Mouse (Mus musculus) G1E (cell line): ENCODE measurements around the gene Pde4d. TPM values are rescaled to one million over a fixed set of nuclear protein-coding genes. Genes with fewer than 3 reads are reported as not detected.

Experiments
- ATAC-seq: 2 replicates; pipeline ENCODE4 v1.8.0; 2016; ENCODE audit warnings: mild to moderate bottlenecking; ENCODE audit not compliant: insufficient number of reproducible peaks, poor library complexity, low FRiP score, severe bottlenecking; ENCODE audit errors: extremely low read depth
- DNase-seq: peaks from one replicate; pipeline ENCODE4 v3.0.0; 2012; ENCODE audit warnings: low spot score
- H3K27me3 ChIP-seq: 2 replicates; pipeline ENCODE4 v1.6.1; 2012; ENCODE audit warnings: mild to moderate bottlenecking, low read length, inconsistent platforms; ENCODE audit not compliant: insufficient read depth
- H3K36me3 ChIP-seq: replicated peaks from 2 replicates; pipeline ENCODE3; 2012; ENCODE audit warnings: mild to moderate bottlenecking, inconsistent platforms
- H3K4me1 ChIP-seq: 2 replicates; pipeline ENCODE4 v1.6.1; 2012; ENCODE audit warnings: low read depth, low read length, inconsistent platforms, mixed read lengths; ENCODE audit not compliant: insufficient read depth
- H3K4me3 ChIP-seq: 2 replicates; pipeline ENCODE4 v1.5.1; 2012; ENCODE audit warnings: low read depth, mild to moderate bottlenecking, inconsistent platforms, low read length, moderate library complexity, mixed read lengths
- H3K9me3 ChIP-seq: replicated peaks from 2 replicates; pipeline ENCODE4 v1.6.1; 2012; ENCODE audit warnings: inconsistent platforms
- CTCF ChIP-seq: IDR thresholded peaks from 2 replicates; pipeline ENCODE4 v1.5.1; 2012; ENCODE audit warnings: low read depth, low read length, inconsistent platforms, mixed read lengths
- GATA1 ChIP-seq: IDR thresholded peaks from 2 replicates; pipeline ENCODE4 v1.6.1; 2012; ENCODE audit warnings: borderline replicate concordance, low read length, inconsistent platforms, mixed read lengths
- GATA2 ChIP-seq: IDR thresholded peaks from 2 replicates; pipeline ENCODE4 v1.6.1; 2012; ENCODE audit warnings: low read depth, low read length, inconsistent platforms, borderline replicate concordance
- POLR2AphosphoS5 ChIP-seq: IDR thresholded peaks from 2 replicates; pipeline ENCODE4 v1.6.1; 2012; ENCODE audit warnings: low read depth, low read length, inconsistent platforms; ENCODE audit not compliant: insufficient replicate concordance
- TAL1 ChIP-seq: conservative IDR thresholded peaks from 2 replicates; pipeline ENCODE4 v1.6.1; 2012; ENCODE audit warnings: low read depth, low read length, inconsistent platforms, mixed read lengths
- polyA plus RNA-seq: library from polyadenylated mRNA; stranded (reverse); fragments of >175 nt; gene quantifications from 2 replicates; pipeline ENCODE4 v1.2.3, GENCODE M21; 2012
- total RNA-seq, 2 experiments: library from RNA; stranded (forward) in 1 of 2; stranded (reverse) in 1 of 2; fragments of 200-1000 nt in 1 of 2; fragments of >200 nt in 1 of 2; fragmentation: Nextera tagmentation in 1 of 2; gene quantifications; 2 replicates each; pipeline ENCODE4 v1.2.3; 2014 to 2017

Pde4d gene
- total and polyA plus RNA-seq, 3 experiments, result 8.2 to 124 (median 22.6) TPM

- H3K4me1 ChIP-seq, result no peaks in the 10 kb centered on the region
- no peak overlapping the region for H3K4me3 ChIP-seq
- H3K27me3 ChIP-seq, result peaks cover 7% of the 10 kb centered on the region
- no peaks in the 10 kb centered on the region for H3K36me3 ChIP-seq
- DNase-seq, result no peak
- H3K9me3 ChIP-seq, result no peaks in the 10 kb centered on the region
- no peak for TF ChIP-seq POLR2AphosphoS5
- no peak for TF ChIP-seq GATA1
- no peak for TF ChIP-seq TAL1
- no peak for TF ChIP-seq CTCF
- no peak for TF ChIP-seq GATA2
- ATAC-seq, result no peak
Measured at GRCm38 (mm10) chr13:109427541-109427940, 977.8 kb downstream of the Pde4d start.

- TF ChIP-seq GATA1 (no peak), TAL1 (no peak), CTCF (no peak), POLR2AphosphoS5 (no peak), GATA2 (no peak)
- Histone ChIP-seq H3K36me3 (no peaks in the 10 kb centered on the region), H3K9me3 (no peaks in the 10 kb centered on the region), H3K27me3 (peaks cover 2% of the 10 kb centered on the region; the same call in 1 of the 2 replicates), H3K4me1 (no peaks in the 10 kb centered on the region), H3K4me3 (no peak overlapping the region)
- no peak for ATAC-seq
- no peak for DNase-seq
Measured at GRCm38 (mm10) chr13:109429544-109429943, 979.8 kb downstream of the Pde4d start.

GRCm38 (mm10) chr13:109437231-109437776 is 987.6 kb downstream of the Pde4d start:
- Histone ChIP-seq H3K27me3 (peaks cover 15% of the 10 kb centered on the region), H3K36me3 (no peaks in the 10 kb centered on the region), H3K4me1 (no peaks in the 10 kb centered on the region), H3K9me3 (no peaks in the 10 kb centered on the region), H3K4me3 (no peak overlapping the region)
- ATAC-seq (no peak), DNase-seq (no peak)
- TF ChIP-seq CTCF (no peak), GATA2 (no peak), POLR2AphosphoS5 (no peak), GATA1 (no peak), TAL1 (no peak)

- ATAC-seq (no peak), DNase-seq (no peak)
- Histone ChIP-seq H3K4me3 (no peak overlapping the region), H3K27me3 (peaks cover 15% of the 10 kb centered on the region), H3K36me3 (no peaks in the 10 kb centered on the region), H3K9me3 (no peaks in the 10 kb centered on the region), H3K4me1 (no peaks in the 10 kb centered on the region)
- TF ChIP-seq GATA1 (no peak), CTCF (no peak), GATA2 (no peak), TAL1 (no peak), POLR2AphosphoS5 (no peak)
Measured at GRCm38 (mm10) chr13:109439436-109440161, 989.9 kb downstream of the Pde4d start.

GRCm38 (mm10) chr13:109440331-109440730 is 990.6 kb downstream of the Pde4d start:
- Histone ChIP-seq H3K36me3 (no peaks in the 10 kb centered on the region), H3K27me3 (peaks cover 15% of the 10 kb centered on the region), H3K9me3 (no peaks in the 10 kb centered on the region), H3K4me1 (no peaks in the 10 kb centered on the region), H3K4me3 (no peak overlapping the region)
- DNase-seq, result no peak
- no peak for TF ChIP-seq GATA1
- TF ChIP-seq TAL1, result no peak
- TF ChIP-seq CTCF, result no peak
- TF ChIP-seq POLR2AphosphoS5, result no peak
- no peak for TF ChIP-seq GATA2
- no peak for ATAC-seq

- H3K9me3 ChIP-seq, result no peaks in the 10 kb centered on the region
- H3K4me3 ChIP-seq, result no peak overlapping the region
- H3K4me1 ChIP-seq, result no peaks in the 10 kb centered on the region
- H3K27me3 ChIP-seq, result peaks cover 15% of the 10 kb centered on the region
- no peaks in the 10 kb centered on the region for H3K36me3 ChIP-seq
- TF ChIP-seq CTCF (no peak), POLR2AphosphoS5 (no peak), TAL1 (no peak), GATA1 (no peak), GATA2 (no peak)
- ATAC-seq, result no peak
- no peak for DNase-seq
Measured at GRCm38 (mm10) chr13:109440881-109441280, 991.1 kb downstream of the Pde4d start.
